Mouse (Mus musculus) olfactory bulb, adult 2 months (tissue): ENCODE results near the gene Zfp592.

Experiments used
- CTCF ChIP-seq: fragments of 200-500 bp; IDR thresholded peaks from 2 replicates; pipeline ENCODE4 v1.5.1; 2012; ENCODE audit warnings: low read depth, mild to moderate bottlenecking, low read length, moderate library complexity; ENCODE audit not compliant: insufficient read depth
- POLR2A ChIP-seq: fragments of 200-500 bp; IDR thresholded peaks from 2 replicates; pipeline ENCODE4 v1.6.1; 2012; ENCODE audit warnings: mild to moderate bottlenecking, low read depth, low read length, moderate library complexity; ENCODE audit not compliant: insufficient read depth

- TF ChIP-seq POLR2A, result no peak
- no peak for TF ChIP-seq CTCF
Measured at GRCm38 (mm10) chr7:80980566-80980965, 12.9 kb upstream of the Zfp592 start.
